Mouse (Mus musculus): ENCODE data around the gene Ak7. TPM values are rescaled to one million over a fixed set of nuclear protein-coding genes. Genes with fewer than 3 reads are reported as not detected.

Ak7 gene
- total and polyA plus RNA-seq, 3 experiments, result 0.13 to 0.51 (median 0.24) TPM

DNA sequence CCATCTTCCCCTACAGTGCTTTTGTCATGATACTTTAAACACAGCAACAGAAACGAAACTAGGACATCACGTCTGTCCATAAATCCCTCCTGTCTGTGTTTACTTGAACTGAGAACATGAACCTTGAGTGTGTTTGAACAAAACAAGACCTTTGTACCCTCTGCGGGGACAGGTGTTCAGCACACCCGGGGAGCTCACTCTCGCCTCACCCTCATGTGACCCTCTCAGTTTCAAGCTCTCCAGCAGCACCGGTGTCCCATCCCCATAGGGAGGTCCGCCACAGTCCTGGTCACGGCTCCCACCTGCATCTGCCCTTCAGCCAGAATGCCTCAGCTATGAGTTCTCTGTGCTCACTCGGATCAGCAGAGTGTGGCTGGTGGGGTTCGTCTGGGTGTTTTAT lies 48.0 kb downstream of the Ak7 start:
- DNase-seq (ENCODE audit: extremely low read depth), result no peak
- 0 out of 4 replicates have a peak, but pooled peaks cover 0 to 4% of the 10 kb centered on the region in 2 experiments for H3K4me1 ChIP-seq (ENCODE audit: control insufficient read depth in 1 of 2, insufficient read depth in 2 of 2)

DNA sequence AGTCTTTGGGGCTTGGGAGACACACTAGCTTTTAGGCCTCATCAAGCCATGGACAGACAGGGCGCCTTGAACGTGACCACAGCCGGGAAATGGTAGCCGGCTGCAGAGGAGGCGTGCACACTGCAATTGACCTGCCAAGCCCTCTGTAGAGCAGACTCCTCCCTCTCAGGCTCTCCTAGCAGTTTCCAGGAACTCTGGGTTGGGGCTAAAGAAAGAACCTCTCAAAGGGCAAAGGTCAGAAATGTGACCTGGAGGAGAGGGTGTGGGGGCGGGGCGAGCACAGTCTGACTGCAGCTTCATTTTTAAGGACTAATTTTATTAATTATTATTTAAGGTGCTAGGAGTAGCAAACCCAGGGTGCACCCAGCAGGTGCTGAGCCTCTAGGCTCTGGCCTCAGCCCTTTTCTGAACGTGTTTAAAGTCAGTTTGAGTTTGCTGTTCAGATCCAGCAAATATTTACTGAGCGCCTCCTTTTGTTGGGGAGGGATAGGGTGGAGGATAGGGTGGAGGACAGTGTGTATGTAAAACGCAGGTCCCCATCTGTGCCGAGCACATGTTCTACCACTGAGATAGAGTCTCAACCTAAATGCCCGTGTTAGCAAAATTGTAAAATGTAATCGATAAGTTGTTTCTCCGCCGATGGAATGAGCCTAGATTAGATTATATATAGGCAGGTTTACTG lies 52.2 kb downstream of the Ak7 start:
- in situ Hi-C loops (cut with MboI; ENCODE audit: low pct_ligation_motif_present, low pct_unique_long_range_greater_than_20kb, low sequenced_read_pairs) (no loop called here), dilution Hi-C loops (cut with MboI; ENCODE audit: extremely low pct_ligation_motif_present, extremely low pct_unique_long_range_greater_than_20kb, low sequenced_read_pairs) (no loop called here)
- Histone ChIP-seq H3K4me1 (ENCODE audit: control insufficient read depth in 1 of 2, insufficient read depth in 2 of 2) (peaks cover 5 to 15% of the 10 kb centered on the region in 2 experiments; a peak in 3 of 4 replicates), H3K79me2 (replicated peaks; ENCODE audit: control insufficient read depth, extremely low read depth, insufficient read depth, poor library complexity, severe bottlenecking) (no peaks in the 10 kb centered on the region), H3K4me2 (ENCODE audit: insufficient read depth, low read depth, poor library complexity, severe bottlenecking) (no peak overlapping the region), H3K9me3 (replicated peaks; ENCODE audit: low read length) (peaks cover 6% of the 10 kb centered on the region), H3K4me3 (replicated peaks in 1 of 3; ENCODE audit: low read depth in 2 of 3, low read length in 2 of 3, poor library complexity in 1 of 3) (no peak overlapping the region), H3K9ac (ENCODE audit: insufficient read depth, low read depth) (no peak overlapping the region), H3K27ac (ENCODE audit: insufficient read depth, low read depth) (no peak overlapping the region), H3K36me3 (replicated peaks in 1 of 2; ENCODE audit: control insufficient read depth in 1 of 2, insufficient read depth in 1 of 2, low read length in 1 of 2) (no peaks in the 10 kb centered on the region), H3K27me3 (replicated peaks) (no peaks in the 10 kb centered on the region)
- DNase-seq (ENCODE audit: extremely low read depth), result no peak
- no peak for TF ChIP-seq MEF2A (IDR thresholded peaks at IDR 0.05; ENCODE audit: borderline replicate concordance, low read depth, low read length)
- no peak for TF ChIP-seq MAZ (IDR thresholded peaks at IDR 0.05; ENCODE audit: low read depth, low read length)
- TF ChIP-seq E2F4 (IDR thresholded peaks at IDR 0.05; ENCODE audit: insufficient replicate concordance, low read depth, low read length), result no peak
- no peak for TF ChIP-seq POLR2AphosphoS2 (IDR thresholded peaks at IDR 0.05; ENCODE audit: low read depth, low read length)
- no peak for TF ChIP-seq MXI1 (IDR thresholded peaks at IDR 0.05; ENCODE audit: low read depth, low read length)
- no peak for TF ChIP-seq TCF12 (IDR thresholded peaks at IDR 0.05; ENCODE audit: low read depth, low read length)
- no peak for TF ChIP-seq MYC (IDR thresholded peaks at IDR 0.05; ENCODE audit: low read depth, low read length)
- no peak for TF ChIP-seq USF2 (conservative IDR thresholded peaks at IDR 0.05; ENCODE audit: low read depth, low read length)
- no peak for TF ChIP-seq IRF4 (IDR thresholded peaks at IDR 0.05; ENCODE audit: low read depth, low read length)
- TF ChIP-seq CHD1 (IDR thresholded peaks at IDR 0.05; ENCODE audit: low read depth, low read length), result no peak
- TF ChIP-seq CTCF (conservative IDR thresholded peaks at IDR 0.05 in 1 of 2, IDR thresholded peaks at IDR 0.05 in 1 of 2; ENCODE audit: low read depth in 2 of 2, low read length in 2 of 2), result no peak
- TF ChIP-seq ELF1 (IDR thresholded peaks at IDR 0.05; ENCODE audit: low read depth, low read length), result no peak

More for the DNA sequence above, 48.0 kb downstream of the Ak7 start:
- no peaks in the 10 kb centered on the region for H3K36me3 ChIP-seq (replicated peaks in 1 of 2; ENCODE audit: control insufficient read depth in 1 of 2, insufficient read depth in 1 of 2, low read length in 1 of 2)
- H3K27ac ChIP-seq (ENCODE audit: insufficient read depth, low read depth), result no peak overlapping the region
- no peak overlapping the region for H3K9ac ChIP-seq (ENCODE audit: insufficient read depth, low read depth)
- H3K4me3 ChIP-seq (replicated peaks in 1 of 3; ENCODE audit: low read depth in 2 of 3, low read length in 2 of 3, poor library complexity in 1 of 3), result no peak overlapping the region
- no peak overlapping the region for H3K4me2 ChIP-seq (ENCODE audit: insufficient read depth, low read depth, poor library complexity, severe bottlenecking)
- H3K79me2 ChIP-seq (replicated peaks; ENCODE audit: control insufficient read depth, extremely low read depth, insufficient read depth, poor library complexity, severe bottlenecking), result no peaks in the 10 kb centered on the region
- H3K9me3 ChIP-seq (replicated peaks; ENCODE audit: low read length), result peaks cover 6% of the 10 kb centered on the region
- TF ChIP-seq CHD2 (IDR thresholded peaks at IDR 0.05; ENCODE audit: low read length), result no peak
- no peak for TF ChIP-seq MAZ (IDR thresholded peaks at IDR 0.05; ENCODE audit: low read depth, low read length)
- no peak for TF ChIP-seq NRF1 (IDR thresholded peaks at IDR 0.05; ENCODE audit: low read depth, low read length)
- in situ Hi-C loops (cut with MboI; ENCODE audit: low pct_ligation_motif_present, low pct_unique_long_range_greater_than_20kb, low sequenced_read_pairs) (no loop called here), dilution Hi-C loops (cut with MboI; ENCODE audit: extremely low pct_ligation_motif_present, extremely low pct_unique_long_range_greater_than_20kb, low sequenced_read_pairs) (no loop called here)
- H3K27me3 ChIP-seq (replicated peaks), result no peaks in the 10 kb centered on the region
